Mouse (Mus musculus) lung, adult 2 months (tissue): Measurements from ENCODE around the gene Elovl5. TPM values are rescaled to one million over a fixed set of nuclear protein-coding genes. Genes with fewer than 3 reads are reported as not detected.

Experiments used
- DNase-seq: peaks from one replicate; pipeline ENCODE4 v3.0.0; 2022
- H3K4me1 ChIP-seq: fragments of 200-500 bp; 2 replicates; pipeline ENCODE4 v1.6.1; 2011; ENCODE audit warnings: low read length; ENCODE audit not compliant: control insufficient read depth, insufficient read depth
- H3K4me3 ChIP-seq: fragments of 200-500 bp; replicated peaks from 2 replicates; pipeline ENCODE3; 2011; ENCODE audit warnings: low read depth, mild to moderate bottlenecking, control low read depth, low read length; ENCODE audit errors: extremely low read depth
- CTCF ChIP-seq: fragments of 200-500 bp; IDR thresholded peaks from 2 replicates; pipeline ENCODE4 v1.5.1; 2011; ENCODE audit warnings: mild to moderate bottlenecking, low read length, control low read depth; ENCODE audit not compliant: insufficient read depth
- POLR2A ChIP-seq: fragments of 200-500 bp; IDR thresholded peaks from 2 replicates; pipeline ENCODE4 v1.6.1; 2011; ENCODE audit warnings: low read depth, mild to moderate bottlenecking, control low read depth, low read length, borderline replicate concordance; ENCODE audit errors: extremely low read depth
- WGBS: fragments of 180-500 bp; shearing (Covaris S2); methylation state at CpG from one replicate; pipeline ENCODE4 v1.1.7; 2018; 5-methylcytosine and 5-hydroxymethylcytosine counted together
- polyA plus RNA-seq: library from polyadenylated mRNA; depleted of rRNA; stranded (reverse); fragments of >200 nt; gene quantifications from 2 replicates; pipeline ENCODE4 v1.2.3, GENCODE M21; 2012

Elovl5 gene
- polyA plus RNA-seq, 1 experiment: 155 TPM

DNA sequence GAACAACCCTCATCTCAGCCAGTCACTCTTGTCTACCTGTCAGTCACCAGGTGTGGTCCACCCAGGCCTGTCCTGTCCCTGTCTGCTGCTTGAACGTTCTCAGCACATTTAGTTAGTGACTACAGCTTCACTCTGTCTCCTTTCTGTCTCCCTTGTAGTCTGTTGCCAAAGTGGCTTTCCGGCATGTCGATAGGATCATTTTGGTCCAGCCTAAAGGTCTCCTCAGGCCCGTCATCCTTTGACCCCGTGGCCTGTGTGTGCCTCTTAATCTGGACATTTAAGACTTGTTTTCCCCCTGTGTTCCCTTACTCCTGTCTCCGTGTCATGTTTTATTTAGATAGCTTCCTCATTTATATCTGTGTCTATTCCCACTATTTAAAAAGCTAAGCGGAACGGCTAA, 9.0 kb downstream of the Elovl5 start:
- TF ChIP-seq CTCF: no peak
- no peak for TF ChIP-seq POLR2A
- whole genome bisulfite sequencing: 64% methylated on average over 8 of the region's 8 CpGs
- no peak overlapping the region for H3K4me3 ChIP-seq
- no peak for DNase-seq
- peaks cover 43% of the 10 kb centered on the region for H3K4me1 ChIP-seq

DNA sequence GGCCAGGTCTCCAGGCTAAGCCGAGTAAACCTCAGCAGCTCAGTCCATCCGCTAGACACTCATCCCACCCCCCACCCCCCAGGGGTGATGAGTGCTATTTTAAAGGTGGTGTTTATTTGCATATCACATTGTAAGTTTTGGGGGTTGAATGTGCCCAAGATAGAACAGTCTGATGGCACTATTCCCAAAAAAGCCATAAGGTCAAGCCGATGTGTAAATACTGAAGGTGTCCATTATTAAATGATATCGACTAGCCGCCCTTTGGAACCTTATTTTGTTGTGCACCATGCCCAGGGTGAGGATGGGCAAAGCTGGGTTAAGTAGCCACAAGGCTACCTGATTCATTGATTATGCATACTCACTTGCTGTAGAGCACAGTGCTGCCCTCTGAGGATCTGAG, 9.7 kb downstream of the Elovl5 start:
- DNase-seq: no peak
- no peak overlapping the region for H3K4me3 ChIP-seq
- 56% methylated on average over 5 of the region's 5 CpGs for WGBS
- TF ChIP-seq POLR2A (no peak), CTCF (no peak)
- H3K4me1 ChIP-seq: peaks cover 48% of the 10 kb centered on the region

DNA sequence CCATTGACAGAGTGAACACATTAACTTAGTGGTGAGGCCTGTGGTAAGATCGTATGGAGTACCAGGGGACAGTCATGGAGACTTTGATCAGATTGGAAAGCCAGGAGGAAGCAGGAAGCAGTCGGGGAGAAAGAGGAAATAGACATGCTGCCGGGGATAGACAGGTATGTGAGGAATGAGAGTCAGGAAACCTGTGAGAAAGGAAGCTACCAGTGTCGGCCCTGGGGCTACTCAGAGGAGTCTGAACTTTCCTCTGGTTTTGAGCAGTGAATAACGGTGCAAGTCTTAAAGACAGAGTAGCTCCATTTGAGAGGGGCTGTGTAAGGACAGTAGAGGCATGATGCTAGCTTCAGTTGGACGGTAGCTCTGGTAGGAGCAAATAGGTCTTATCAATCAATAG, 10.3 kb downstream of the Elovl5 start:
- TF ChIP-seq POLR2A: no peak
- no peak for TF ChIP-seq CTCF
- 31% methylated on average over 6 of the region's 6 CpGs for WGBS
- Histone ChIP-seq H3K4me3 (no peak overlapping the region), H3K4me1 (peaks cover 48% of the 10 kb centered on the region)
- DNase-seq: no peak

DNA sequence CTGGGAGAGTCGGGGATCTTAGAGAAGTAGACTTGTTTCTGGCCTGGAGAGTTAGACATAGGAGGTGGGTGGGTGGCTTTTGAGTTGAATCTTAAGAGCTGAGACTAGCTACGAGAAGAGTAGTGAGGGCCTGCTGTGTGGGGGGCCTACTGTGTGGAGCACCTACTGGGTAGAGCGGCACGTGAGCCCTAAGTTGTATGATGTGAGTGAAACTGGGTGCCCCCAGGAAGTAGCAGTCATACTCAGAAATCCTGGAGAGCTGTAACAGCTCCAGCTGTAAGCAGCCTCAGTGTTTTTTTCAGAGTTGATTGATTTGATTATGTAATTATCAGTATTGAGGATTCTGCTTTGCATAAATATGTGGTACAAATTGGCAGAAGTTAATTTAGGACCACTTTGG, 11.6 kb downstream of the Elovl5 start:
- H3K4me1 ChIP-seq: peaks cover 47% of the 10 kb centered on the region
- TF ChIP-seq POLR2A: no peak
- no peak for TF ChIP-seq CTCF
- no peak overlapping the region for H3K4me3 ChIP-seq
- WGBS: 50% methylated on average over 4 of the region's 4 CpGs
- no peak for DNase-seq

DNA sequence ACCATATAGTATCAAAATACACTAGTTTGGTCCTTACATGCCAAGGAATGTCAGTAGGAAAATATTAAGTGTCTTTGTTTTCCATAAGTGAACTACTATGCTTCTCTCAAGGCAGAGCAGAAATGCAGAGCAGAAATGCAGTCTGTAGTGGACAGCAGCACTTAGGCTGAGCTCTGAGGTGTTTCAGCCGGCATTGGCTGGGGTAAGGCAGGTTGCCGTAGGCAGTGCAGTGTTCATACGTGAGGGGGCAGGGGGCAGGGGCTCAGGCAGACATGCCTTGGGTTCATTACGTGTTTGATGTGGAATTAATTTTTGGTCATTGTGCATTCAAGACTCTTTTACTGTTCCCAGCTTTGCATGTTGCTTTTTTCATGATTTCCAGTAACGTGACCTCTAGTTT, 12.1 kb downstream of the Elovl5 start:
- Histone ChIP-seq H3K4me3 (no peak overlapping the region), H3K4me1 (peaks cover 41% of the 10 kb centered on the region)
- no peak for DNase-seq
- 79% methylated on average over 5 of the region's 5 CpGs for WGBS
- TF ChIP-seq POLR2A (no peak), CTCF (no peak)

DNA sequence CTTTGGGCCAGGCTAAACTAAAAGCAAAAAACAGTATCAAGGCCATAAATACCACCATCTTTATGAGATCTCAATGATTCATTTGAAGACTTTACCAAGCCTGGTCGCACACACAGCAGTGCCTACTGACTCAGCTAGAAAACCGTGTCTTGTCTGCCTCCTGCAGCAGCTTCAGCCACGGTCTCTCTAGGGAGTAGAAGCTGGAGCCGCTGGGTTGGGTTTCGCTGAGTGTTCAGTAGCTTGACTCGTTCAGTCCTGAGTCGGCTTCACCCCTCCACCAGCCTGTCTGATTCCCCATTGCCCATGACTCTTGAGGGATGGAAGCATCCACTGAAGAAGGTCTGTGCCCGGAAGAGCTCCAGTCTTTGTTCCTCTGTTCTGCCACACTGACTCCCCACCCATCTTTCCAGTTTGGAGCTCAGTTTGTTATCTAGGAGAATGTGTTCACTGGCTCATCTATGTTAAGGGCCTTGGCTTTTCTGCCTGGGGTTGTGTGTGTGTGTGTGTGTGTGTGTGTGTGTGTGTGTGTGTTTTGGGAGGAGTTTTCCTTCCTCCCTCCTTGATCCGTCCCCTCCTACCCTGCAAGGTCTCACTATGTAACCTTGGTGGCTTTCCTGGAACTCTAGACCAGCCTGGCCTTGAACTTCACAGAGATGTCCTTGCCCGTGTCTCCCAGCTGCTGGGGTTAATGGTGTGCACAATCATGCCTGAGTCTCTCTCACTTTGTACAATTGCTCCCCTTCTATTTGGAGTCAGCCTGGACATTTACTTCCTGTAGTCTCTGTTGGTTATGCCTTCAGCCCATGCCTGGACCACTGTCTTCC, 13.1 kb downstream of the Elovl5 start:
- 57% methylated on average over 10 of the region's 10 CpGs for WGBS
- H3K4me3 ChIP-seq: no peak overlapping the region
- TF ChIP-seq CTCF (no peak), POLR2A (no peak)
- no peak for DNase-seq
- peaks cover 41% of the 10 kb centered on the region for H3K4me1 ChIP-seq

DNA sequence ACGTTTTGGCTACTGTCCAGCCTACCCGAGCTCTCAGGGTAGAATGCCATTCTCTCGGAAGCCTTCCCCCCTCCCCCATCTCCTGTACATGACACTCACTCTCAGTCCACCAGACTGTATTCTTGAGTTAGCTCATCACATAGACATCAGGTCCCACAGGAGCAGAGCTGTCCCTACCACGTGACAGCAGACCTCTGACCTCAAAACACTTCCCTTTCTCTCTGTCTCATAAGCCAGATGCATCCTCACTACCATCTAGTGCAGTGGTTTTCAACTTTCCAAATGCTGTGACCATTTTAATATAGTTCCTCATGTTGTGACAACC, 13.7 kb downstream of the Elovl5 start:
- 11% methylated on average over 4 of the region's 4 CpGs for WGBS
- no peak overlapping the region for H3K4me3 ChIP-seq
- DNase-seq: no peak
- TF ChIP-seq POLR2A (no peak), CTCF (no peak)
- peaks cover 41% of the 10 kb centered on the region for H3K4me1 ChIP-seq

DNA sequence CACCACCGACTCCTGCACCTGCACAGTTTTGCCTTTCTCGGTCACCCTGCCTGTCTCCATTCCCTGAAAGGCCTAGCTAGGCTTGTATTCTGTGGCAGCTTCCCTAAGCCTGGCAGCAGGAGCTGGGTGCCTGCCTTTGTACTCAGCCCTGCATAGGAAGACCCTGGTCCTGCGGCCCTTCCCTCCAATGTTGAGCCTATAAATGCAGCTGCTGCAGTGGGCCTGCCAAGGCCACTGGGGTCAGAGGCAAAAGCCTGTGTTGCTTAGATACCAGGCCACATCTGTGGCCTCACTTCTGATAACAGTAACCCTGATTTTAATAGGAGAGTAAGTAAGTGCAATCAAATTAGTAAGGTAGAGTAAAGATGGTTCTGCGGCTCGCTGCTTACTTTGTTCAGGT, 14.6 kb downstream of the Elovl5 start:
- no peak for DNase-seq
- Histone ChIP-seq H3K4me3 (no peak overlapping the region), H3K4me1 (peaks cover 38% of the 10 kb centered on the region)
- 81% methylated on average over 5 of the region's 5 CpGs for WGBS
- TF ChIP-seq CTCF (no peak), POLR2A (no peak)

DNA sequence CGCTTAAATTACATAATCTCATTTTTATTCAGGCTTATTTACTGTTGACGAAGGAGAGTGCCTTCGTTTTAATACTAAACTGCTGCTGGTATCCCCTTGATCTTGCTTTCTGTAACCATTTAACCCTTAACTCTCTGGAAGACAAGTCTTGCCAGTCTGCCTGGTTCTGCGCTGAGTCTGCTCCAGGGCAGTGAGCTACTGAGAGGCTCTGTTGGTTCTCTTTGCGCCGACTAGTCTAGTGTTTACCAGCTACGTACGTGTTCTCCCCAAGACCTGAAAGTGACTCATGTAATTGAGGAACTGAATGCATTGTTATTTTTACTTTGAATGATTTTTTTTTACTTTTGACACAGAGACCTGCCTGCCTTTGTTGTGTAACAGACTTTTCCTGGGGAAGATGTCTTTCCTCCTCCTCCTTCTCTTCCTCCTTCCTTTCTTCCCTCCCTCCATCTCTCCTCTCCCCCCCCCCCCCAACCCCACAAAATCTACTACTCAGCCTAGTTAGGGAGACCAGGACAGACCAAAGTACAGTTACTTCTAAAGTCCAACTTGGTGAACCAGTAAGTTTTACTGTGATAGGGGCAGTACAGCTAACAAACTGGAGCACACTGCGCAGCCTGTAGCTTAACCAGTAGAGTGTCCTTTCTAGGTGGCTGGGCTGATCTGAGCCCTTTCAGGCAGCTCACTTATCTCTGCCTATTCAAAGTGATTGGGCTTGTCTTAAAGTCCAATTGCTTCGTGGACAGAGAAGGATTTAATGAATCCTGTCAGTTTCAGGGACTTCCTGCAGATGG, 18.9 kb downstream of the Elovl5 start:
- Histone ChIP-seq H3K4me3 (no peak overlapping the region), H3K4me1 (peaks cover 45% of the 10 kb centered on the region)
- no peak for TF ChIP-seq CTCF
- no peak for TF ChIP-seq POLR2A
- 42% methylated on average over 10 of the region's 10 CpGs for WGBS
- no peak for DNase-seq

DNA sequence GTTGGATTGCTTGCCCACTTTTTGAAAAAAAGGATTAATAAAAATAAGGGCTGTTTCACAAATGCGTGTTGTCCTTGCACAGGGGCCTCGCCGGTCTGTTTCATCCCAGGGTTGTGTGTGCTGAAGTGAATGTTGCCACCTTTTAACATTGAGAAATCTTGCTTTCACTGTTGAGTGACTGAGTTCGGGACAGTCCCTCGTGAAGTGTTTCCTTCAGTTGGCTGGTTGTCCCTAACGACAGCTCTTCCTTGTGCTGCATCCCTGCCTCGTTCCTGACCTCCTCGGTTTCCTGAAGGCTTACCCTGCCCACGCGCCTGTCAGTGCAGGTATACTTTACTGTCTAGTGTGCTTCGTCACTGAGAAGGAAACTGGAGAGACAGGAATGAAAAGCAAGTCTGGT, 20.7 kb downstream of the Elovl5 start:
- WGBS: 43% methylated on average over 11 of the region's 11 CpGs
- Histone ChIP-seq H3K4me1 (peaks cover 41% of the 10 kb centered on the region), H3K4me3 (no peak overlapping the region)
- TF ChIP-seq CTCF: no peak
- no peak for TF ChIP-seq POLR2A
- DNase-seq: no peak
